Mouse (Mus musculus): ENCODE measurements around the gene Gls.

The Gls gene

GRCm38 (mm10) chr1:52158490-52159381 lies 74.3 kb downstream of the Gls start:
- no peak for DNase-seq (ENCODE audit: low read depth in 1 of 2, low spot score in 2 of 2)

GRCm38 (mm10) chr1:52158040-52158439 lies 75.0 kb downstream of the Gls start:
- no peak for DNase-seq (ENCODE audit: low read depth in 1 of 2, low spot score in 2 of 2)

GRCm38 (mm10) chr1:52156351-52156750 lies 76.7 kb downstream of the Gls start:
- DNase-seq (ENCODE audit: low read depth in 1 of 2, low spot score in 2 of 2), result no peak

GRCm38 (mm10) chr1:52154890-52155289 lies 78.1 kb downstream of the Gls start:
- no peak for DNase-seq (ENCODE audit: low read depth in 1 of 2, low spot score in 2 of 2)

GRCm38 (mm10) chr1:52152936-52153335 lies 80.1 kb downstream of the Gls start:
- DNase-seq (ENCODE audit: low read depth in 1 of 2, low spot score in 2 of 2), result no peak

GRCm38 (mm10) chr1:52152369-52152768 lies 80.7 kb downstream of the Gls start:
- no peak for DNase-seq (ENCODE audit: low read depth in 1 of 2, low spot score in 2 of 2)

- no peak for DNase-seq (ENCODE audit: low read depth in 1 of 2, low spot score in 2 of 2)
Observed at GRCm38 (mm10) chr1:52151166-52151565, 81.9 kb downstream of the Gls start.

GRCm38 (mm10) chr1:52150676-52151075 lies 82.4 kb downstream of the Gls start:
- no peak for DNase-seq (ENCODE audit: low read depth in 1 of 2, low spot score in 2 of 2)

GRCm38 (mm10) chr1:52149934-52150346 lies 83.1 kb downstream of the Gls start:
- DNase-seq (ENCODE audit: low read depth in 1 of 2, low spot score in 2 of 2), result no peak

GRCm38 (mm10) chr1:52148696-52149095 lies 84.3 kb downstream of the Gls start:
- no peak for DNase-seq (ENCODE audit: low read depth in 1 of 2, low spot score in 2 of 2)

GRCm38 (mm10) chr1:52148178-52148577 lies 84.9 kb downstream of the Gls start:
- no peak for DNase-seq (ENCODE audit: low read depth in 1 of 2, low spot score in 2 of 2)

GRCm38 (mm10) chr1:52147431-52147830 lies 85.6 kb downstream of the Gls start:
- DNase-seq (ENCODE audit: low read depth in 1 of 2, low spot score in 2 of 2), result no peak

- no peak for DNase-seq (ENCODE audit: low read depth in 1 of 2, low spot score in 2 of 2)
Observed at GRCm38 (mm10) chr1:52146214-52146970, 86.6 kb downstream of the Gls start.

GRCm38 (mm10) chr1:52144907-52145306 lies 88.1 kb downstream of the Gls start:
- DNase-seq (ENCODE audit: low read depth in 1 of 2, low spot score in 2 of 2), result no peak

- no peak for DNase-seq (ENCODE audit: low read depth in 1 of 2, low spot score in 2 of 2)
Observed at GRCm38 (mm10) chr1:52143596-52144156, 89.4 kb downstream of the Gls start.

GRCm38 (mm10) chr1:52143191-52143590 lies 89.8 kb downstream of the Gls start:
- no peak for DNase-seq (ENCODE audit: low read depth in 1 of 2, low spot score in 2 of 2)

- no peak for DNase-seq (ENCODE audit: low read depth in 1 of 2, low spot score in 2 of 2)
Observed at GRCm38 (mm10) chr1:52142117-52142516, 90.9 kb downstream of the Gls start.

GRCm38 (mm10) chr1:52141482-52141881 lies 91.5 kb downstream of the Gls start:
- no peak for DNase-seq (ENCODE audit: low read depth in 1 of 2, low spot score in 2 of 2)

GRCm38 (mm10) chr1:52140534-52140933 lies 92.5 kb downstream of the Gls start:
- no peak for DNase-seq (ENCODE audit: low read depth in 1 of 2, low spot score in 2 of 2)

- no peak for DNase-seq (ENCODE audit: low read depth in 1 of 2, low spot score in 2 of 2)
Observed at GRCm38 (mm10) chr1:52137292-52137691, 95.7 kb downstream of the Gls start.

GRCm38 (mm10) chr1:52133254-52133653 lies 99.8 kb downstream of the Gls start:
- DNase-seq (ENCODE audit: low read depth in 1 of 2, low spot score in 2 of 2), result no peak
